9 mouse cellular contexts compared by ENCODE assay signal in genomic region chr13:114964233-114964632, GRCm38 (mm10). TPM values are rescaled to one million over a fixed set of nuclear protein-coding genes. Genes with fewer than 3 reads are reported as not detected.
A peak's percentile ranks its signal among the peaks of the same experiment; 100 is the strongest.
DNase-seq lines count a peak whose midpoint lies in the region; ATAC-seq and TF ChIP-seq lines count a peak whose summit lies in the region.
"Had no signal": no experiment of that assay in that cellular context is flagged by ENCODE, and none has a peak within 500 bp of the region (broad histone marks: within the 10 kb centered on the region; RNA-seq: fewer than 3 reads in every experiment).

No protein-coding gene starts in this region.

- peak; percentile 75 for DNase-seq in CD4-positive helper T cell, adult 2 months (ENCODE audit: low read depth, low spot score)
- peak; percentile 79 for DNase-seq in fibroblast of lung, adult 2 months (ENCODE audit: low read depth)
- DNase-seq in liver: peak; percentile 57
- DNase-seq in naive thymus-derived CD4-positive, alpha-beta T cell, adult 2 months (ENCODE audit: low read depth): peak; percentile 89
- peak; percentile 82 for DNase-seq in splenic B cell, adult 2 months (ENCODE audit: low read depth, low spot score)

- peak; percentile 60 for TF ChIP-seq CTCF in bone marrow macrophage, adult 2 months (IDR thresholded peaks at IDR 0.05; ENCODE audit: low read depth, low read length)

- 42% methylated on average over 2 of the region's 2 CpGs for WGBS in heart, embryonic 12.5 days
- whole genome bisulfite sequencing in kidney, embryonic 16.5 days: 27% methylated on average over 2 of the region's 2 CpGs

- no peak overlapping the region for H3K4me3 ChIP-seq in bone marrow macrophage, adult 2 months (ENCODE audit: insufficient read depth, low read length)
- H3K4me3 ChIP-seq in heart, embryonic 12.5 days: no peak overlapping the region
- no peak overlapping the region for H3K4me3 ChIP-seq in kidney, embryonic 16.5 days (ENCODE audit: low read length)
- H3K4me3 ChIP-seq: embryonic facial prominence, embryonic 12.5 days had no signal

- H3K9me3 ChIP-seq in heart, embryonic 12.5 days (replicated peaks): no peaks in the 10 kb centered on the region
- no peaks in the 10 kb centered on the region for H3K9me3 ChIP-seq in kidney, embryonic 16.5 days (ENCODE audit: low read length)
- H3K9me3 ChIP-seq: embryonic facial prominence, embryonic 12.5 days had no signal

- no peak overlapping the region for H3K4me2 ChIP-seq in heart, embryonic 12.5 days
- H3K4me2 ChIP-seq in kidney, embryonic 16.5 days (replicated peaks; ENCODE audit: low read depth, low read length): no peak overlapping the region
- H3K4me2 ChIP-seq: embryonic facial prominence, embryonic 12.5 days had no signal

- no peak for TF ChIP-seq POLR2A in bone marrow macrophage, adult 2 months (IDR thresholded peaks at IDR 0.05; ENCODE audit: borderline replicate concordance, low read depth, low read length)

- no peaks in the 10 kb centered on the region for H3K4me1 ChIP-seq in bone marrow macrophage, adult 2 months (ENCODE audit: control insufficient read depth, insufficient read depth, low read length)
- H3K4me1 ChIP-seq in heart, embryonic 12.5 days (replicated peaks): no peaks in the 10 kb centered on the region
- no peaks in the 10 kb centered on the region for H3K4me1 ChIP-seq in kidney, embryonic 16.5 days (ENCODE audit: insufficient read depth, low read length)
- H3K4me1 ChIP-seq: embryonic facial prominence, embryonic 12.5 days had no signal

- peak; percentile 55; the same call in 1 of the 2 replicates for ATAC-seq in heart, embryonic 12.5 days (ENCODE audit: insufficient number of reproducible peaks, low FRiP score)
- ATAC-seq in kidney, embryonic 16.5 days (ENCODE audit: low FRiP score, low TSS enrichment): peak; percentile 86; the same call in 1 of the 2 replicates

- H3K36me3 ChIP-seq in heart, embryonic 12.5 days: peaks cover 47% of the 10 kb centered on the region
- H3K36me3 ChIP-seq in kidney, embryonic 16.5 days (ENCODE audit: insufficient read depth, low read length): no peaks in the 10 kb centered on the region; the same call in 1 of the 2 replicates
- no peaks in the 10 kb centered on the region for H3K36me3 ChIP-seq in splenic B cell, adult 2 months (ENCODE audit: control insufficient read depth, insufficient read depth, low read length, poor library complexity, severe bottlenecking)
- H3K36me3 ChIP-seq: embryonic facial prominence, embryonic 12.5 days had no signal

- no peak overlapping the region for H3K9ac ChIP-seq in heart, embryonic 12.5 days
- no peak overlapping the region for H3K9ac ChIP-seq in kidney, embryonic 16.5 days (replicated peaks; ENCODE audit: low read length)
- H3K9ac ChIP-seq: embryonic facial prominence, embryonic 12.5 days had no signal

- no peak overlapping the region for H3K27ac ChIP-seq in bone marrow macrophage, adult 2 months (ENCODE audit: insufficient read depth, low read depth, low read length)
- H3K27ac ChIP-seq in heart, embryonic 12.5 days (ENCODE audit: poor library complexity, severe bottlenecking): no peak overlapping the region
- H3K27ac ChIP-seq in kidney, embryonic 16.5 days (ENCODE audit: low read length): no peak overlapping the region
- H3K27ac ChIP-seq: embryonic facial prominence, embryonic 12.5 days had no signal

- H3K27me3 ChIP-seq in heart, embryonic 12.5 days (replicated peaks): no peaks in the 10 kb centered on the region
- no peaks in the 10 kb centered on the region for H3K27me3 ChIP-seq in kidney, embryonic 16.5 days (ENCODE audit: insufficient read depth, low read length)
- H3K27me3 ChIP-seq in splenic B cell, adult 2 months (ENCODE audit: control insufficient read depth, insufficient read depth, low read length, poor library complexity, severe bottlenecking): no peaks in the 10 kb centered on the region; the same call in 1 of the 2 replicates
- H3K27me3 ChIP-seq: embryonic facial prominence, embryonic 12.5 days had no signal

RNA-seq across cellular contexts. Expression of gene Itga2, which starts 32.3 kb away (rescaled TPM):
- not detected in 2 replicates for polyA plus RNA-seq in bone marrow macrophage, adult 2 months (2012; ENCODE audit: insufficient read depth, insufficient read length, missing spikeins)
- polyA plus RNA-seq in heart, embryonic 12.5 days (2016; fragmentation: Nextera tagmentation; extraction: Ambion mirVana): 2.6 and 3.1 TPM in 2 replicates
- polyA plus RNA-seq in kidney, embryonic 16.5 days (2015; fragmentation: Nextera tagmentation; extraction: Ambion mirVana): 2.2 and 2.4 TPM in 2 replicates
